Mouse (Mus musculus) cortical plate, adult 2 months (tissue): ENCODE measurements around the gene Sdsl.

ENCODE experiments used
- CTCF ChIP-seq: fragments of 200-500 bp; IDR thresholded peaks from 2 replicates; pipeline ENCODE4 v1.5.1; 2011; ENCODE audit warnings: mild to moderate bottlenecking, control low read depth, low read length; ENCODE audit not compliant: insufficient read depth; ENCODE audit errors: extremely low read depth
- POLR2A ChIP-seq: fragments of 200-500 bp; IDR thresholded peaks from 2 replicates; pipeline ENCODE4 v1.6.1; 2011; ENCODE audit warnings: mild to moderate bottlenecking, low read length, control low read depth; ENCODE audit not compliant: insufficient read depth; ENCODE audit errors: extremely low read depth

- no peak for TF ChIP-seq CTCF
- no peak for TF ChIP-seq POLR2A
Observed at GRCm38 (mm10) chr5:120464321-120464720, 8.3 kb downstream of the Sdsl start.
